Mouse (Mus musculus) ovary, postnatal 14 days (tissue): ENCODE measurements around the gene Vps45.
"Not testable (repeated sequence)": the region's sequence is repeated elsewhere in the genome, so short reads cannot be mapped to it uniquely, and the experiment has no call there.

Experiments
- DNase-seq: peaks from one replicate; pipeline ENCODE4 v3.0.0; 2022; ENCODE audit warnings: low spot score

The Vps45 gene

GRCm38 (mm10) chr3:95996451-95997073 is 61.7 kb downstream of the Vps45 start:
- DNase-seq, result no peak

GRCm38 (mm10) chr3:95995802-95996428 is 62.4 kb downstream of the Vps45 start, which contains the start of gene Plekho1:
Gene Plekho1 (minus strand): TSS chr3:95996001.
- DNase-seq, result peak; percentile 49

- no peak for DNase-seq
These were observed 63.1 kb downstream of the Vps45 start for GRCm38 (mm10) chr3:95994975-95995801.

- DNase-seq, result no peak
These were observed 63.9 kb downstream of the Vps45 start for GRCm38 (mm10) chr3:95994381-95994846.

DNA sequence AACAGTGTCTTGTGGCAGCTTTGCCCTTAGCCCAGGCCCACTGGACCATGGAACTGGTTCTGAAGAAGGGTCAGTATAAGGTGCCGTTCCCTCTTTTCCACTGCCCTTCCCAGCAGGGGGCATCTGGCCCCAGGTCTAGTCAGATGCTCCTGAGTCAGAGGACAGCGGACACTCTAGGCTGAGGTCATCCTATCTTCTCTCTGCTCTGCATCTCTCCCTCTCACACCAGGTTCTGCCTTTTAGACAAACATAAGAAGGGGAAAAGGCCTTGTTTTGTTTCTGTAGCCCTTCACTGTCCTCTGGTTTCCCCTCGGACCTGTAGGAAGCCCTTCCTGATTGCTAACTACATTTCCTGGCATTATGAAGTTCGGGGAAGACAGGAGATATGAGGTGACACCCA is 64.4 kb downstream of the Vps45 start:
- DNase-seq, result no peak

- no peak for DNase-seq
These were observed 65.2 kb downstream of the Vps45 start for GRCm38 (mm10) chr3:95992990-95993603.

DNA sequence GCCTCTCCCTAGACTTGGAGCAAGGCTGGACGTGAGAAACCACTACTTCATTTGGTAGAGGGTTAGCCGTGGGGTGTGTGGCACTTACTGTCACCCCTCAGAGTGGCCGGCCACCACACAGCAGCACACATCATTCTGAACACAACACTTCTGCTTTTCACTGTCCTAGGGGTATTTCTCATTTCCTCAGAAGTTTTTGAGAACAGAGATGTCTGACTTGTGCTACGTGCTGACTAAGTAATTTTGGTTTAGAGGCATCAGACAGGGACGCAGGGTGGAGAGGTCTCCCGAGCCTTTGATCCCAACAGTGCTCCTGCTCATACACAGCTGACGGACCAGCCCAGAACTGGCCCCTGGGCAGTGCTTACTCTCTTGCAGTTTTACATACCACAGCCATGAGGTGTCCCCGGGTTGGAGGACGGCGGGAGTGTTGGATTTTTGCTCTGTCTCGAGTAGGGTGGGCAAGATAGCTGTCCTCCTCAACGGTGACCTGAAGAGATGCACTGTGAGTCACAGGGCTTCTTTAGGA is 67.8 kb downstream of the Vps45 start:
- DNase-seq, result no peak

GRCm38 (mm10) chr3:95988969-95989368 is 69.3 kb downstream of the Vps45 start:
- no peak for DNase-seq

- no peak for DNase-seq
These were observed 70.1 kb downstream of the Vps45 start for GRCm38 (mm10) chr3:95988138-95988537.

DNA sequence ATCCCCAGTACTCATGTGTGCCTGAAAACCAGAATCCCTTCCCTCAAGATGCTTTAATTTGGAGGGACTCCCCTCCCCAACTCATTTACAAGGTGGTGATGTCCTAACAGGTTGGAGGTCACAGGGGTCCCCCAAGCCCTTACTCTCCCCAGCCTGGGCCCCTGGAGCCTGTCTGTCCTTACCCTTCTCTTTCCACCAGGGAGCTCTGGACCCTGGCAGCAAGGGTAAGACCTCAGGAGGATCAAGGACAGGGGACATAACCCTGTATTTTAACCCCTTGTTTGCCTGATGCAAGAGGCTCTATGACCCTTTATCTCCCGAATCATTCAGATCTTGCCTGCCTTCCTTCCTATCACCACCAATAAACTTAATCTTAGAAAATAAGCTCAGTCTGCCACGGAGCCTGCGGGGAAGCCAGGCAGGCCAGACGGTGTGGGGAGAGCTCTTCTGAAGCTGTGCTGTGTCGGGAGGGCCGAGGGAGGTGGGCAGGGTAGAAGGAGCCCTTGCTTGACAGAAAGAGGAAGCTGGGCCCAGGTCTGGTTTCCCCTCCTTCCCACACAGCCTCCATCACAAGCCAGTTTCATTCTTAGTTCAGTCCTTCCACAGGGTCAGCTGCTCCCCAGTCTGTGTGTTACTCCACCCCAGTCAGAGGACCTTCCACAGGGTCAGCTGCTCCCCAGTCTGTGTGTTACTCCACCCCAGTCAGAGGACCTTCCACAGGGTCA is 70.7 kb downstream of the Vps45 start:
- DNase-seq, result no peak

DNA sequence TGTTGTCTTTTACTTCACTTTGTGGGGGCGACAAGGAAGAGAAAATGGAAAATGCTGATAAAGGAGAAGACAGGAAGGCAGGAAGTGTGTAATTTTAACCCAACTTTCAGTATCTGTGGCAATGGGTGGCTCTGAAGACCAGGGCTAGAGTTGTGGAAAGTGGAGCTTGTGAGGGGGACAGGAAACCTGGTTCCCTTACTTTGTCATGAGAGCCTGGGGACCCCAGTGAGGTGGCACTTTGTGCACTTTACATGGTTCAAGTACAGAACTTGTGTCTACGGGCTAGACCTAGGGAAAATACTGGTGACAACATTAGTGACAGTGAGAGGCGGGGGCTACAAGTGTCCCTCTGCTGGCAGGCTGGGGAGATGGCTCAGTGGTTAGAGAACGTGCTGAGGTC is 71.3 kb downstream of the Vps45 start:
- DNase-seq, result no peak

- DNase-seq, result no peak
These were observed 72.2 kb downstream of the Vps45 start for GRCm38 (mm10) chr3:95986001-95986622.

DNA sequence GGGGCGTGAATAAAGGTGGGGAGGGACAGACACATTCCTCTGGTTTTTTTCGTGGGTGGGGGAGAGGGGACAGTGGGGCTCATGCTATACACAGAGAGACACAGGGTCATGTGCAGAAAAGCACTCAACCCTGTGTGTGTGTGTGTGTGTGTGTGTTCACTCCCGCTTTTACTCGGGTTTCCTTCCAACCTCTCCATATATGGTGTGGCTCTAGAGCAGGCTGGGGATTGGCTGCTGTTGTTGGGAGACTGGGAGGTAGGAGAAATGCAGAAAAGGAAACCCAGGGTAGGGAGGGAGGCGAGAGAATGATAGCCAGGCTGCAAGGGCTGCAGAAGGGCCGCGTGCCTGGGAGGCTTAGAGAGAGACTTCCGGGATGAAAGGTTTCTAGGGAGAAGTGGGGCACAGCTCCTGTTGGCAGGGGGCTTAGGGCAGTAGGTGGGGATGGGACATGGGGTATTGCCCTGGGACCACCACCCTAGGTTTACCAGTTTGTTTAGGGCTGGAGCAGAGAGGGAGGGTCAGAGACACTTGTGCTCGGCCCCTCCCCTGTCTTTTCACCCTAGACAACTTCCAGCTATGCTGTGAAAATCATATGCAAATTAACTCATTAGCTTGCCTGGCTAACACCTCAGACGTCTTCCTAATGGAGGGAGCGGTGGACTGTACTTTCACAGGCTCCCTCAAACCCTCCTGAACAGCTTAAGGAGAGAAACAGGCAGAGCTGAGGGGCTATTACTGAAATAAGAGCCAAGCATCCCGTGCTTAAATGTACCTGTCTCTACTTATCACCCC is 72.9 kb downstream of the Vps45 start:
- peak; percentile 62 for DNase-seq

- no peak for DNase-seq
These were observed 76.1 kb downstream of the Vps45 start for GRCm38 (mm10) chr3:95982129-95982528.

GRCm38 (mm10) chr3:95980276-95980970 is 77.8 kb downstream of the Vps45 start:
- DNase-seq, result no peak

DNA sequence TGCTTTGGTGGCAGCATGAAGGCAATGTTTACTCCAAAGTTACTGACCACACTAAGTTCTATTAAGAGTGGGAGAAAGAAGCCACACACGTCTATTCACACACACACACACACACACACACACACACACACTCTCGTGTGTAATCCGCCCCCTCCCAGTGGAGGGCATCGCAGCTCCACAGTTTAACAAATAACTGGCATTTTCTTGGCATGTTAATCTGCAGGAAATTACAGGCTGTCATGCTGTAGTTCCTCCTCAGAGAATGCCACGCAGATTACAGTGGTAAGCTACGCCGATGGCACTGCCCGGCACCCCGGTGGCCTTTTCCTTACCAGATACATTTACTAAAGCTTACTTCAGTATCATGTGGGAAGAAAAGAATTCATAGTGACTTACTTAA is 80.0 kb downstream of the Vps45 start:
- DNase-seq, result no peak

DNA sequence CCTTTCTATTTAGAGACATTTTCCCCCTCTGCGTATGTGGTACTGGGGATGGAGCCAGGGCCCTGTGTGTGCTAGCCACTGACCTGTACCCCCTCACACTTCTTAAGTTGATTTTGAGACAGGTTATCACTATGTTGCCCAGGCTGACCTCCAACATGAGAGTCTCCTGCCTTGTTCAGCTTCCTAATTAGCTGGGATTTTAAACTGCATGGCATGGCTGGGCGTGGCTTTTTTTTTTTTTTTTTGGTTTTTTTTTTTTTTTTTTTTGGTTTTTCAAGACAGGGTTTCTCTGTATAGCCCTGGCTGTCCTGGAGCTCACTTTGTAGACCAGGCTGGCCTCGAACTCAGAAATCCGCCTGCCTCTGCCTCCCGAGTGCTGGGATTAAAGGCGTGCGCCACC is 80.7 kb downstream of the Vps45 start:
- not testable (repeated sequence) for DNase-seq

DNA sequence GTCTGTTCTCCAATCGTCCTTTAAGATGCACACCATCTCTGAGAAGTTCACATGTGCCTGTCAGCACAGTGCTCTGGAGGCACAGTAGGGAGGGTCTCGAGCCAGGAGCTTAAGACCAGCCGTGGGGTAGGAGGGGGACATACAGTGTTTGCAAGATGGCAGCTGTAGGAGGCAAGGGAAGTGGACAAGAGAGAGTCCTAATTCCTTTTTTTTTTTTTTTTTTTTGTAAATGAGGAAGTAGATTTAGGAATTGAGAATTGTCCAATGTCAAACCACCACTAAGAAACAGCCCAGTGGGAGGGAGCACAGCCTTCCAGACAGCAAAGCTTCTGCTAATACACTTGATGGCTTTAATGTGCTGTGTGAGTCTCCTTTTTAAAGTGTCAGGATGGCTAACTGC is 81.2 kb downstream of the Vps45 start:
- DNase-seq, result no peak

DNA sequence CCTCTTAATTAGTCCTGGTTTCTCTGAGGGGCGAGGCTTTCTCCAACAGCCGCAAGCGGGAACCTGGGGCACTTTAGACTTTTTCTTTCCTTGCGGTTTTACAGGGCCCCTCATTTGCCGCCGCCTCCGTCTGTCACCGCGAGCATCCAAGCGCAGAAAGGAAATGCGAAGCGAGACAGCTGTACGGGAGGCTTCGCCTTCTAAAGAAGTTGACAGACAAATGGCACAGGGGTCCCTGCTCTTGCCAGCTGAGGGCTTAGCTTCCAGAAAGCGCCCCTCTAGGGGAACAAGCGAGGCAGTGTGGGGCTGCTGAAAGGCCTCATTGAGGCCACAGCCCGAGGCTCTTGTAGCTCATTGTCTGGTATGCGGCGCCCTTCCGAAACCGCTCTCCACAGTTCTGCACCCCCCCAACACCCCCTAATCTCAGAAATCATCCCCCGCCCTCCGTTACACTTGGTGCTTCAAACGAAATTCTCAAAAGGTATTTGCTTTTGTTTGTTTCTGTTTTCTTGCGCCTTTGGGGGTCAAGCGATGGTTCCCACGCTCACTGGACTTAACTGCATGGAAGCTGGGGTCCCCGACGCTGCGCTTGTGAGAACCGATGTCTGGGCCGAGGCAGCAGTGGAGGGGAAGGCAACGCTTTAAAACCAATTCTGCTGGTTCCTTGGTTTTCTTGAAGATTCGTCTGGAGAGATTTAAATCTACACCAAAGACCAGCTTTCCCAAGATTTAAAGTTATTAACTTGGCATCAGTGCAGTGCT is 85.2 kb downstream of the Vps45 start:
- no peak for DNase-seq
